Mouse (Mus musculus) limb, embryonic 14.5 days (tissue): ENCODE measurements around the gene Brd7. TPM values are rescaled to one million over a fixed set of nuclear protein-coding genes. Genes with fewer than 3 reads are reported as not detected.

Experiments
- ATAC-seq: fragments of 200-750 bp; cut with Nextera tagmentation; 2 replicates; pipeline ENCODE4 v1.8.0; 2017; ENCODE audit warnings: low read depth, moderate number of reproducible peaks, moderate TSS enrichment; ENCODE audit not compliant: low FRiP score
- DNase-seq: peaks from one replicate; pipeline ENCODE4 v3.0.0-alpha.2; 2015; ENCODE audit warnings: low spot score
- H3K27ac ChIP-seq: fragments of 300-500 bp; sonication (generic); replicated peaks from 2 replicates; pipeline ENCODE4 v1.5.1; 2014; ENCODE audit warnings: low read depth, mild to moderate bottlenecking, low read length, moderate library complexity, mixed read lengths
- H3K27me3 ChIP-seq: fragments of 300-500 bp; sonication (generic); 2 replicates; pipeline ENCODE4 v1.6.1; 2014; ENCODE audit warnings: low read length, mixed read lengths; ENCODE audit not compliant: control insufficient read depth, insufficient read depth
- H3K36me3 ChIP-seq: fragments of 300-500 bp; sonication (generic); 2 replicates; pipeline ENCODE4 v1.6.1; 2014; ENCODE audit warnings: mild to moderate bottlenecking, low read length, moderate library complexity, mixed read lengths; ENCODE audit not compliant: control insufficient read depth, insufficient read depth
- H3K4me1 ChIP-seq: fragments of 300-500 bp; sonication (generic); 2 replicates; pipeline ENCODE4 v1.6.1; 2014; ENCODE audit warnings: antibody characterized with exemption, low read length, mixed read lengths; ENCODE audit not compliant: control insufficient read depth, insufficient read depth
- H3K4me2 ChIP-seq: fragments of 300-500 bp; sonication (generic); replicated peaks from 2 replicates; pipeline ENCODE4 v1.6.1; 2014; ENCODE audit warnings: low read depth, mild to moderate bottlenecking, low read length, moderate library complexity; ENCODE audit not compliant: severe bottlenecking
- H3K4me3 ChIP-seq: fragments of 300-500 bp; sonication (generic); replicated peaks from 2 replicates; pipeline ENCODE4 v1.5.1; 2014; ENCODE audit warnings: low read length
- H3K9ac ChIP-seq: fragments of 300-500 bp; sonication (generic); 2 replicates; pipeline ENCODE4 v1.6.1; 2014; ENCODE audit warnings: mild to moderate bottlenecking, low read depth, low read length, moderate library complexity; ENCODE audit not compliant: severe bottlenecking
- H3K9me3 ChIP-seq: fragments of 300-500 bp; sonication (generic); 2 replicates; pipeline ENCODE4 v1.6.1; 2016; ENCODE audit warnings: low read length; ENCODE audit not compliant: control insufficient read depth
- POLR2A ChIP-seq: fragments of 200-500 bp; IDR thresholded peaks from 2 replicates; pipeline ENCODE4 v1.8.0; 2012; ENCODE audit warnings: inconsistent platforms, mild to moderate bottlenecking, moderate library complexity, borderline replicate concordance; ENCODE audit not compliant: insufficient read depth, insufficient read length; ENCODE audit errors: extremely low read depth
- WGBS: fragments of 180-500 bp; shearing (Covaris S2); extraction: QIAGEN DNeasy Blood & Tissue Kit; methylation state at CpG from one replicate; pipeline ENCODE4 v1.1.7; 2014; 5-methylcytosine and 5-hydroxymethylcytosine counted together
- polyA plus RNA-seq, 2 experiments: library from polyadenylated mRNA; depleted of rRNA in 1 of 2; stranded (reverse) in 1 of 2; unstranded in 1 of 2; fragments of >200 nt; fragmentation: Nextera tagmentation in 1 of 2; extraction: Ambion mirVana in 1 of 2; gene quantifications; 2 replicates each; pipeline versions ENCODE4 v1.2.1 to v1.2.3; 2012 to 2014

The Brd7 gene
- polyA plus RNA-seq, 2 experiments = 73.6 to 77.7 TPM

GRCm38 (mm10) chr8:88325251-88325650 is 36.7 kb downstream of the Brd7 start:
- DNase-seq (no peak), ATAC-seq (no peak)
- no peak overlapping the region for H3K4me3 ChIP-seq
- H3K4me1 ChIP-seq = no peaks in the 10 kb centered on the region
- no peak for TF ChIP-seq POLR2A
- no peak overlapping the region for H3K4me2 ChIP-seq
- no peaks in the 10 kb centered on the region for H3K27me3 ChIP-seq
- no peaks in the 10 kb centered on the region for H3K9me3 ChIP-seq
- no peak overlapping the region for H3K27ac ChIP-seq
- 25% methylated on average over 5 of the region's 5 CpGs for WGBS
- peaks cover 57% of the 10 kb centered on the region for H3K36me3 ChIP-seq
- no peak overlapping the region for H3K9ac ChIP-seq

GRCm38 (mm10) chr8:88324760-88325159 is 37.2 kb downstream of the Brd7 start:
- Histone ChIP-seq H3K36me3 (peaks cover 52% of the 10 kb centered on the region), H3K27me3 (no peaks in the 10 kb centered on the region), H3K4me3 (no peak overlapping the region), H3K27ac (no peak overlapping the region), H3K4me2 (no peak overlapping the region), H3K4me1 (no peaks in the 10 kb centered on the region), H3K9ac (no peak overlapping the region), H3K9me3 (no peaks in the 10 kb centered on the region)
- 89% methylated on average over 11 of the region's 11 CpGs for WGBS
- ATAC-seq (no peak), DNase-seq (no peak)
- no peak for TF ChIP-seq POLR2A

GRCm38 (mm10) chr8:88323523-88323922 is 38.5 kb downstream of the Brd7 start:
- H3K4me2 ChIP-seq = no peak overlapping the region
- H3K9ac ChIP-seq = no peak overlapping the region
- no peak for TF ChIP-seq POLR2A
- no peaks in the 10 kb centered on the region for H3K27me3 ChIP-seq
- no peak overlapping the region for H3K4me3 ChIP-seq
- no peak overlapping the region for H3K27ac ChIP-seq
- DNase-seq (no peak), ATAC-seq (no peak)
- peaks cover 40% of the 10 kb centered on the region for H3K36me3 ChIP-seq
- H3K4me1 ChIP-seq = no peaks in the 10 kb centered on the region
- H3K9me3 ChIP-seq = no peaks in the 10 kb centered on the region
- 79% methylated on average over 5 of the region's 5 CpGs for WGBS

GRCm38 (mm10) chr8:88321387-88321786 is 40.6 kb downstream of the Brd7 start:
- no peak overlapping the region for H3K27ac ChIP-seq
- H3K9ac ChIP-seq = no peak overlapping the region
- H3K4me1 ChIP-seq = peaks cover 8% of the 10 kb centered on the region; the same call in 1 of the 2 replicates
- H3K27me3 ChIP-seq = no peaks in the 10 kb centered on the region
- no peak for TF ChIP-seq POLR2A
- no peak overlapping the region for H3K4me2 ChIP-seq
- WGBS = 94% methylated on average over 5 of the region's 5 CpGs
- no peaks in the 10 kb centered on the region for H3K9me3 ChIP-seq
- H3K4me3 ChIP-seq = no peak overlapping the region
- DNase-seq (no peak), ATAC-seq (no peak)
- H3K36me3 ChIP-seq = peaks cover 20% of the 10 kb centered on the region

GRCm38 (mm10) chr8:88320134-88320533 is 41.9 kb downstream of the Brd7 start:
- Histone ChIP-seq H3K4me1 (peaks cover 13% of the 10 kb centered on the region; the same call in 1 of the 2 replicates), H3K27me3 (no peaks in the 10 kb centered on the region), H3K9me3 (no peaks in the 10 kb centered on the region), H3K27ac (no peak overlapping the region), H3K36me3 (peaks cover 8% of the 10 kb centered on the region; the same call in 1 of the 2 replicates), H3K4me2 (no peak overlapping the region), H3K4me3 (no peak overlapping the region), H3K9ac (no peak overlapping the region)
- no peak for TF ChIP-seq POLR2A
- WGBS = 94% methylated on average over 6 of the region's 6 CpGs
- DNase-seq (no peak), ATAC-seq (no peak)

GRCm38 (mm10) chr8:88318151-88318550 is 43.8 kb downstream of the Brd7 start:
- H3K4me2 ChIP-seq = no peak overlapping the region
- H3K9ac ChIP-seq = no peak overlapping the region
- no peaks in the 10 kb centered on the region for H3K36me3 ChIP-seq
- H3K27ac ChIP-seq = no peak overlapping the region
- no peaks in the 10 kb centered on the region for H3K9me3 ChIP-seq
- H3K4me1 ChIP-seq = peaks cover 13% of the 10 kb centered on the region; the same call in 1 of the 2 replicates
- WGBS = 92% methylated on average over 8 of the region's 8 CpGs
- no peak for DNase-seq
- ATAC-seq = no peak
- no peak for TF ChIP-seq POLR2A
- H3K27me3 ChIP-seq = no peaks in the 10 kb centered on the region
- no peak overlapping the region for H3K4me3 ChIP-seq
